Mouse (Mus musculus) limb, embryonic 14.5 days (tissue): Measurements from ENCODE around the gene Tmem104. TPM values are rescaled to one million over a fixed set of nuclear protein-coding genes. Genes with fewer than 3 reads are reported as not detected.
A peak's percentile ranks its signal among the peaks of the same experiment; 100 is the strongest.

Experiments
- ATAC-seq: fragments of 200-750 bp; cut with Nextera tagmentation; 2 replicates; pipeline ENCODE4 v1.8.0; 2017; ENCODE audit warnings: low read depth, moderate number of reproducible peaks, moderate TSS enrichment; ENCODE audit not compliant: low FRiP score
- DNase-seq: peaks from one replicate; pipeline ENCODE4 v3.0.0-alpha.2; 2015; ENCODE audit warnings: low spot score
- H3K27ac ChIP-seq: fragments of 300-500 bp; sonication (generic); replicated peaks from 2 replicates; pipeline ENCODE4 v1.5.1; 2014; ENCODE audit warnings: low read depth, mild to moderate bottlenecking, low read length, moderate library complexity, mixed read lengths
- H3K27me3 ChIP-seq: fragments of 300-500 bp; sonication (generic); 2 replicates; pipeline ENCODE4 v1.6.1; 2014; ENCODE audit warnings: low read length, mixed read lengths; ENCODE audit not compliant: control insufficient read depth, insufficient read depth
- H3K36me3 ChIP-seq: fragments of 300-500 bp; sonication (generic); 2 replicates; pipeline ENCODE4 v1.6.1; 2014; ENCODE audit warnings: mild to moderate bottlenecking, low read length, moderate library complexity, mixed read lengths; ENCODE audit not compliant: control insufficient read depth, insufficient read depth
- H3K4me1 ChIP-seq: fragments of 300-500 bp; sonication (generic); 2 replicates; pipeline ENCODE4 v1.6.1; 2014; ENCODE audit warnings: antibody characterized with exemption, low read length, mixed read lengths; ENCODE audit not compliant: control insufficient read depth, insufficient read depth
- H3K4me2 ChIP-seq: fragments of 300-500 bp; sonication (generic); replicated peaks from 2 replicates; pipeline ENCODE4 v1.6.1; 2014; ENCODE audit warnings: low read depth, mild to moderate bottlenecking, low read length, moderate library complexity; ENCODE audit not compliant: severe bottlenecking
- H3K4me3 ChIP-seq: fragments of 300-500 bp; sonication (generic); replicated peaks from 2 replicates; pipeline ENCODE4 v1.5.1; 2014; ENCODE audit warnings: low read length
- H3K9ac ChIP-seq: fragments of 300-500 bp; sonication (generic); 2 replicates; pipeline ENCODE4 v1.6.1; 2014; ENCODE audit warnings: mild to moderate bottlenecking, low read depth, low read length, moderate library complexity; ENCODE audit not compliant: severe bottlenecking
- H3K9me3 ChIP-seq: fragments of 300-500 bp; sonication (generic); 2 replicates; pipeline ENCODE4 v1.6.1; 2016; ENCODE audit warnings: low read length; ENCODE audit not compliant: control insufficient read depth
- POLR2A ChIP-seq: fragments of 200-500 bp; IDR thresholded peaks from 2 replicates; pipeline ENCODE4 v1.8.0; 2012; ENCODE audit warnings: inconsistent platforms, mild to moderate bottlenecking, moderate library complexity, borderline replicate concordance; ENCODE audit not compliant: insufficient read depth, insufficient read length; ENCODE audit errors: extremely low read depth
- WGBS: fragments of 180-500 bp; shearing (Covaris S2); extraction: QIAGEN DNeasy Blood & Tissue Kit; methylation state at CpG from one replicate; pipeline ENCODE4 v1.1.7; 2014; 5-methylcytosine and 5-hydroxymethylcytosine counted together
- polyA plus RNA-seq, 2 experiments: library from polyadenylated mRNA; depleted of rRNA in 1 of 2; stranded (reverse) in 1 of 2; unstranded in 1 of 2; fragments of >200 nt; fragmentation: Nextera tagmentation in 1 of 2; extraction: Ambion mirVana in 1 of 2; gene quantifications; 2 replicates each; pipeline versions ENCODE4 v1.2.1 to v1.2.3; 2012 to 2014

Gene Tmem104
- polyA plus RNA-seq (2012; rRNA removed) (9.2 and 16.9 TPM in 2 replicates), polyA plus RNA-seq (2014; fragmentation: Nextera tagmentation; extraction: Ambion mirVana) (11.4 and 12.4 TPM in 2 replicates)

GRCm38 (mm10) chr11:115187224-115187639, at the start of gene Tmem104:
TSS of gene Tmem104 (plus strand) at chr11:115187487.
- WGBS: under 1% methylated on average over 39 of the region's 39 CpGs
- H3K27ac ChIP-seq: peak within 1 kb of the TSS; percentile 54; the same call in 1 of the 2 replicates
- TF ChIP-seq POLR2A: peak; percentile 93; the same call in 1 of the 2 replicates

GRCm38 (mm10) chr11:115138597-115139262, 48.6 kb upstream of the Tmem104 start:
- TF ChIP-seq POLR2A: no peak
- WGBS: 71% methylated on average over 5 of the region's 5 CpGs
- Histone ChIP-seq H3K4me2 (no peak overlapping the region), H3K4me3 (no peak overlapping the region), H3K36me3 (no peaks in the 10 kb centered on the region), H3K27me3 (no peaks in the 10 kb centered on the region), H3K4me1 (no peaks in the 10 kb centered on the region), H3K27ac (no peak overlapping the region), H3K9me3 (no peaks in the 10 kb centered on the region), H3K9ac (no peak overlapping the region)
- no peak for DNase-seq
- ATAC-seq: no peak

More at GRCm38 (mm10) chr11:115187224-115187639, at the start of gene Tmem104:
- H3K27me3 ChIP-seq: no peaks in the 10 kb centered on the region
- H3K9me3 ChIP-seq: no peaks in the 10 kb centered on the region
- ATAC-seq (peak; percentile 95), DNase-seq (peak; percentile 98)
- peaks cover 10% of the 10 kb centered on the region; the same call in 1 of the 2 replicates for H3K4me1 ChIP-seq
- no peaks in the 10 kb centered on the region for H3K36me3 ChIP-seq
- peak within 1 kb of the TSS; percentile 70 for H3K9ac ChIP-seq
- H3K4me3 ChIP-seq: peak within 1 kb of the TSS; percentile 64
- peak within 1 kb of the TSS; percentile 69 for H3K4me2 ChIP-seq

GRCm38 (mm10) chr11:115141970-115142369, 45.3 kb upstream of the Tmem104 start:
- no peak overlapping the region for H3K27ac ChIP-seq
- no peak for DNase-seq
- no peaks in the 10 kb centered on the region for H3K9me3 ChIP-seq
- ATAC-seq: no peak
- H3K4me1 ChIP-seq: no peaks in the 10 kb centered on the region
- H3K9ac ChIP-seq: no peak overlapping the region
- H3K4me3 ChIP-seq: no peak overlapping the region
- H3K27me3 ChIP-seq: no peaks in the 10 kb centered on the region
- WGBS: 82% methylated on average over 2 of the region's 2 CpGs
- no peaks in the 10 kb centered on the region for H3K36me3 ChIP-seq
- H3K4me2 ChIP-seq: no peak overlapping the region
- TF ChIP-seq POLR2A: no peak

GRCm38 (mm10) chr11:115147813-115148212, 39.5 kb upstream of the Tmem104 start:
- Histone ChIP-seq H3K9ac (no peak overlapping the region), H3K27me3 (no peaks in the 10 kb centered on the region), H3K27ac (no peak overlapping the region), H3K4me2 (no peak overlapping the region), H3K4me3 (no peak overlapping the region), H3K36me3 (no peaks in the 10 kb centered on the region), H3K4me1 (peaks cover 7% of the 10 kb centered on the region), H3K9me3 (peaks cover 3% of the 10 kb centered on the region; the same call in 1 of the 2 replicates)
- WGBS: 78% methylated on average over 4 of the region's 4 CpGs
- no peak for TF ChIP-seq POLR2A
- DNase-seq (no peak), ATAC-seq (no peak)

GRCm38 (mm10) chr11:115150741-115151254, 36.5 kb upstream of the Tmem104 start:
- DNase-seq (no peak), ATAC-seq (no peak)
- Histone ChIP-seq H3K27ac (no peak overlapping the region), H3K36me3 (no peaks in the 10 kb centered on the region), H3K4me1 (peaks cover 10% of the 10 kb centered on the region), H3K9me3 (peaks cover 3% of the 10 kb centered on the region; the same call in 1 of the 2 replicates), H3K9ac (no peak overlapping the region), H3K4me2 (no peak overlapping the region), H3K27me3 (peaks cover 21% of the 10 kb centered on the region), H3K4me3 (no peak overlapping the region)
- WGBS: 32% methylated on average over 6 of the region's 6 CpGs
- no peak for TF ChIP-seq POLR2A
